Mouse (Mus musculus) thymus, postnatal 10 days (tissue): ENCODE measurements at regions not wholly inside any gene's neighbourhood (a gene's known extent, or its start where the extent isn't known, plus 50 kb on each side); places are given as distances from the start of the nearest gene placed in this dataset.

Experiments
- DNase-seq, 2 experiments: peaks; one replicate each; pipeline ENCODE4 v3.0.0; 2021; ENCODE audit warnings: low spot score in 2 of 2

DNA sequence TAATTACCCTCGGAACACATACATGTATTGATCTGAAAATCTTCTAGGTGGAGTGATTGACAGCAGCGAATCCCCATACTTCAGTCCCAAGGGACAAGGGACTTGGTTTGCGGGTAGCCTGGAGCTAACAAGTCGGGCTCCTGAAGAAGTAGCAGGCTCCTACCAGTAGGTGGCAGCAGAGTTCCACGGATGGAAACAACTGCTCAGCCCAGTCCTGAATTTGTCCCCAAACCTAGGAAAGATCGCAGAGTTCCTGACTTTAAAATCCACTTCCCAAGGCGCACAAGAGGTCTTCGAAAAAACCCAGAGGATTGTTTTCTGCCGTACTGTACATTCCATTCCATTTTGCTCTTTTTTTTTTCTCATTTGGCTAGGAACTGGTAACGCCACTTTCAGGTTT, 169.4 kb downstream of the Arrdc4 start:
- DNase-seq: peak; percentile 18 to 78

DNA sequence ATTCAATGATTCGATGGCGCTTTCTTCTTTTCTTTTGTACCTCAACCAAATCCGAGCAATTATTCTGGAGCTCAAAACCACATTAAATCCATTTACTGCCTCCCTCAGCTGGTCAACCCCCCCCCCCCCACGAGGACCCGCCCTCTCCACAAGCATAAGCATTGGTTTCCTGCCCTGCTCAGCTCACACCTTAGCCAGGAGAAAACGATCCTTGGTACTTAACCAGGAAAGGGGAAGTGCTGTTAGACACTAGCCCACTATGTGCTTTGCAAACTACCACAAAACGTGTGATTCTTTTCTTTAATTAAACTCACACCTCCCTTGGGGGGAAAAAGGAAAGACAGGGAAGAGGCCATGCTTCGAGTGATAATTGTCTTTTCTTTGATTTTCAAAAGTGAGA, 169.8 kb downstream of the Arrdc4 start:
- no peak for DNase-seq

DNA sequence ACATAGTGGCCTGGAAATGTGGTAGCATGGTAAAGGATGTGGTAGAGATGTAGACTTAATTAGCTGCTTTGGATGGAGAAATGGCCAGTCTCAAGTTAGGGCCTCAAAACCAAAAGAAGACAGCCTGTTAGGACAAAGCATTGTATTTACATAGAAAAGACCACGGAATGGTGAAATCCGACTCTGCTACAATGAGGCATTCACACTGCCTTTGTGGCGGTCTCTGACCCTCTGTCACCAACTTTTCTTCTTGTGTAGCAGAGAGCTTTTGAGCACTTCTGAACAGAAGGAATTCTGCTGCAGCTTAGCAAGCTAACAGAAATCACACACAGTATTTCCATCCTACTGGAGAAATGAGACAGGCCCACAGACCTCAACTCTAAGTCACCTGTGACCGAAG, 177.7 kb downstream of the Arrdc4 start:
- no peak for DNase-seq

DNA sequence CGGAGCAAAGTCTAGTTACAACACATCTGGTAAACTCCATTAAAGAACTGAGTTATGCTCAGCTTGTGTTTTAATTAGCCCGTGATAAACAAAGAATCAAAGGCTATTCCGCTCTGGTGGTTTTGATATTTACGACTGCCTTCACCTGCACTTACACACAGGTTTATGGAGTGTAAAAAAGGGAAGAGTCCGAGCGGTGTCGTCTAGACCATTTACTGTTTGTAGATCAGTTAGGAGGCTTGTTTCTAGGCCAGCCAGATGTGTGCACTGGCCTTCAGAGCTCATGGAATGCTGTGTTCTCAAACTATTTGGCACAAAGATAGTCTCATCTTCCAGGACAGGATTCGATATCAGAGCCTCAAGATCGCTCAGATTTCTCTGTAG, 180.9 kb downstream of the Arrdc4 start:
- no peak for DNase-seq

DNA sequence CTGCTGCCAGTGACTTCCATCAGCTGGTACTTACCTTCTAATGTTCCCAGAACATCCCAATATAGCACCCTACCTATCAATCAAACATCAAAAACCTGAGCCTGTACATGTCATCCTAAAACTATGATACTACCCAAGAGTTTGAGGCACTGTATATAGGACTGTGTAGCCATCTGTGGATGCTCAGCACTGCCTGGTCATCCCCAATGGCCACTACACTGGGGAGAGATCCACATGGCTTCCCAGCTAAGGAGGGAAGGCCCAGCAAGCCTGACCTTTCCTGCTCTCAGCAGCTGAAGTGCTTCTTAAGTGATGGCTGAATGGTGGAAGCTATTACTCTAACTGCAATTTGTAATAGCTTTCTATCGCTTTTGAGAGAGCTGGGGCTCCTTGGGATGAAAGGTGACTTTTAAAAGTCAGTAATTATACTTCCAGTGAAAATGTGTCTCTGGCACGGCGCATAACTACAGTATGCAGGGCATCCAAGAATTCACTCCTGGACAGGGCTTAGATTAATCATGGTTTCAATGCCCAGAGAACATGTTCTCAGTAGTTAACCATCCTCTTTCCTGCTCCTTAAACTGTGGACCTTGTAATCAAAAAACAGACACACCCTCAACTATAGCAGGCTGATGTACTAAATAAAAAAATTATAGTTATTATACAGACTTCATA, 181.5 kb downstream of the Arrdc4 start:
- no peak for DNase-seq

DNA sequence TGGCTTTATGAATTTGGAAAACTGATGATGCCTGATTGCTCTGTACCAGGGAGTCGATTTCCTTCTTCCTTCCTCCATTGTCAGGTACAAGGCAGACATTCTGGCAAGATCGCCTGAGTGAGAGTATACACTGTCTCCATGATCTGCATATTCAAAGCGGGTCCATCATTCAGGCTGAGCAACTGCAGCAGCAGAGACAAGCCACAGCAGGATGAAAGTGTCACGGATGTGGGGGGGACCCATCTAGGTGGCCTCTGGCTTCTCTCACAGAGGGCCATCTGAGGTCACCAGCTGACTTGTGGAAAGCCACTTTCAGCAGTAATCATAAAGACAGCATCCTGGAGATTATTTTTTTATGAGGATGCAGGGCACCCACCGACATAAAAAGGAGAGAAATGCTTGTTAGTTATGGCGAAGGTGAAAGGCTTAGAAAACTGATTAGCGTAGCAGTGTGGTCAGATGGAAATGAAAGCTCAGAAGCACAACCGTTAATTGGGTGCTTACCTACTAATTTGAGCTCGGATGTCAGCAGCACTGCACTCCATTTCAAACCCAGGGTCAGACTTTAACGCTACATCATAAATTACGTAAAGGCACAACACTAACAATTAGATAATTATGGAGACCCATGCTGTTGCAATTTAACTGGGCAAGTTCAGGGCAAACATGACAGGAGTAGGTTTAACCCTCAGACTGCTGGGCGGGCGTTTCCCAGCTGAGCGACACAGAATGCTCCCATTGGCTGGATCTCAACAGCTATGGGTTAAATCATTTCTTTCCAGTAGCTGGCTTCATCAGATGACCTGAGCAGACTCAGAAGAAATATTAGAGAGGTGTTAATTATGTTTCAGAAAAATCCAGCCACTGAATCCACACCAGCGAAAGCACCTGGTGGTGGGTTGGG, 189.3 kb downstream of the Arrdc4 start:
- DNase-seq: no peak

DNA sequence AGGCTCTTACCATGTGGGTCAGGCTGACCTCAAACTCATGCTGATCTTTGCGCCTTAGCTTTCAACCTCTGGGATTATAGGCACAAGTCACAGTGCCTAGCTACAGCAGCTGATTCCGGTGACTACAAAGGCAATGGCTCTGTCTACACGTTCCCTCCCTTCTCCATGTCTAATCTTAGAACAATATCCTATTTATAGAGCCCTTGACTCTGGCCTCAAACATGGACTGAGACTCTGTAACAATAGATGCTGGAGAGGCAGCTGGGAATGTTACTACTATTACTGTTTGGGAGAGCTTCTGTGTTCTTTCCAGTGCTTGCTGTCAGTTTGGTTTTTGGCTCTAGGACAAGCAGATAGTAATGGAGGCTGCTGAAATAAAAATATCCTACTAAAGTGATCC, 198.7 kb downstream of the Arrdc4 start:
- DNase-seq: no peak

DNA sequence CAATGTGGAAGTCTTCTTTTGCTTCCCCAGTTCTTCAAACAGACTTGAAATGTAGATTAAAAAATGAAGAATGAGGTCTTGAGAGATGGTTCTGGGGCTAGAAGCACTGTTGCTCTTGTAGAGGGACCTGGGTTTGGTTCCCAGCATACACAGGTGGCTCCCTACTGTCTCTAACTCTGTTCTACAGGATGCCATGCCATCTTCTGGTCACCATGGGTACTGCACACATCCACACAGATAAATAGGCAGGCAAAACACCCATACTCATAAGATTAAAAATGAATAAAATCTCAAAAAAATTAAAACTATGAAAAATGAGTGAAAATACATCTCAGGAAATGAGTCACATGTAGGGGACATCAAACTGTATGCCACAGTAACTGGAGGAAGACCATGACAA, 200.9 kb downstream of the Arrdc4 start:
- DNase-seq: no peak

DNA sequence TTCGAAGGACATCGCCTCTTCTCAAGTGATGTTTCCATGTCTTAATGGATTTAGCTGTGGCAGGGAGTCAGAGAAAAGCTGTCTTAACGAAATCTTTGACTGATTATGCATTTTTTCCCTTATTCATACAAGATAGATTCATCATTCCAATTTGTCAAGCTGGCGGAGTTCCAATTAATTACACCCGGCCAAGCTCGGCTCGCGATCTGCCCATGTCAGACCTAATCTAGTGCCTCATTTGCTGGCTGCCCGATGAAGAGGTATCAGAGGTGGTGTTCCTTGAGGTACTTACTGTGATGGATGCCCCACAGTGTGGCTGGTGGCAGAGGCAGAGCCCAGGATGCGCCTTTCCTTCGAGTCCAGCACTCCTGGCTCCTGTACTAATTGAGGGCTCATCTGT, 204.9 kb downstream of the Arrdc4 start:
- no peak for DNase-seq

DNA sequence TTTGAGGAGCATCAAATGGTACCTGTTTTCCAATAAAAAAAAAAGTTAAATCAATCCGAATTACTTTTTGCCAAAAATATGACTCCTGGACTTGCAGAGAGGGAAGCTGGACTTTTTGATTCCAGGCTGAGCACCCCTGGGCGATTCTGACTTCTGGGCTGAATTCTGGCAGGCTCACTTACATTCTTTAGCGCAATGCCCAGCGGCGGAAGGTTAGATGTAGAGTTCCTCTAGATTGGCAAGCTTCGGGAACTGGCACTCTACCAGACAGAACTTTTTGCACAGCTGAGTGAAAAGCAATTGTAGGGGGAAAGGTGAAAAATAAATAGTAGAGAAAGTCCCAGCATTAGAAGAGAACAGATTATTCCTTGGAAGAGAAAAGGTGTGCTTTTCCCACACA, 235.5 kb downstream of the Fam169b start:
- DNase-seq: no peak

DNA sequence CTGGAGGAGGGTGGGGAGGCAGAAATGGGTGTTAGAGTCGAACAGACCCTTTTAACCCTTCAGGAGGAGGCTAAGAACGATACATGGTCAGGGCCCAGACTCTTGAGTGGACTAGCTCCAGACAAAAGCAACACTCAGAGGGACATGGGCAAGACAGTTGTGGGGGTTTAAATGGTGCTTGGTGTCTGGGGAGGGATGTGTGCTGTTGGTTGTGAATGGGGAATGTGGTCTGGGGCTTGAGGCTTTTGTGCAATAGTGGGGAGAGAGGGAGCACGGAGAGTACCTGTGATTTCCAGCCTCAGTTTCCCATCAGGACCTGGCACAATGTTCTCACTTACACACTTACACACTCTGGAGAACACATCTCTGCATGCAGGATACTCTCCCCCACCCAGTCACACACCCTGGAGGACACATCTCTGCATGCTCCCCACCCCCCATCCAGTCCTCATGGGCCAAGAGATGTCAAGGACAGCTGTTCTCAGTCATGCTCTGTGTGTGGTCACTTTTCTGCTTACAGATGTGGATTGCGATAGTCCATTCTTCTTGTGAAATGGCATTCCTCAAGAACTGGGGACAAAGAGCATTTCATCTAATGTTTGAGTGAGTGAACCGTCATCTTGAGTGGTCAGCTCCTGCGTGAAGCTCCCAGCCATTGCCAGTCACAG, 217.6 kb downstream of the Fam169b start:
- no peak for DNase-seq

DNA sequence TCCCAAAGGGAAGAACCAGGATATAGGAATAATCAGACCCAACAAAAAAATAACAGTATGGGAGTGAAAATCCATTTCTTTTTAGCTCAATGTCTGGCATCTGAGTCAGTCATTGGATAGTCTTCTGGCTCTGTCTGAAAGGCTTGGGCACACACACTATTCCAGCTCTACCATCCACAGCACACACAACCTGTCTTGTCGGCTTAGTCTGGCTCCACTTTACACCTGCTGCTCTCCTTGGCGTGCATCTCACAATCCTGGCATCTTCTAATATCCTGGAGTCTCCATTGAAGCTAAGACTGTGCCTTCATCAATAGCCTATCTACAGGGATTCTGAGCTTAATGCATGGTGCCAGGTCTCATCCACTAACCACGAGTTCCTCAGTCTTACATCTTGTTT, 213.0 kb downstream of the Fam169b start:
- DNase-seq: no peak

DNA sequence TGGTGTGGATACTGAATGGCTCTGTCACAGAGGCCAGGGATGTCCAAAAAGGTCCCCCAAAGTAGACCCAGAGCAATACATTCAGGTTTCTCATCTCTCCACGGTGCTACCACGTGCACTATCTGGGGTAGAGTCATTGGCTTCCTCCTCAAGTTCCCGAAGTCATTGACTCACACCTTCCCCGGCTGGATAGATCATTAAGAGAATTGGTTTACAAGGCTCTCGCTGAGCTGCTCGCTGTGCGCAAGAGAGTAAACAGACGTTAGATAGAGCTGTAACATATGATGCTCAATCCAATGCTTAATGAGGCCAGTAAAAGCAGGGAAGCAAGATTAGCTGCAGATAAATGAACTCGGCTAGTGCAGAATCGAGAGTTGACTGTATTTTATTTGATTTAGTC, 208.9 kb downstream of the Fam169b start:
- DNase-seq: no peak

DNA sequence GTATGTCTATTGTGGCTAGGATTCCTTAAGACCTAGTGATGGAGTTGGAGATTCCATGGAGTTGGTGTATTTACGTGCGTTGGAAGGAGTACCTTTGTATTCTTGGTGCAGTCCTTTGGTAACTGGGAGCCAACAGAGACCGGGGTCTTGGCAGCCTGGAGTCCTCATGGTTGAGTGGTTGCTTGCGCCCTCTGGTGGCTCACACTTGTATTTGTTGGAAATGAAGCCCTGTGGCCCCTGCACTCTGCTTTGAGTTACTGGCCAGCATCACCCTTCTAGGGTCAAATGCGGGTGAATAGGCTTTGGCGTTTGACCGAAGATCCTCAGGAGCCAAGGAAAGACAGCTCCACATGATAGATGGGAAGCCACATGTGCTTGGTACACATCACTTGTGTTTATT, 207.1 kb downstream of the Fam169b start:
- DNase-seq: peak in 1 of 2 experiments; percentile 35

DNA sequence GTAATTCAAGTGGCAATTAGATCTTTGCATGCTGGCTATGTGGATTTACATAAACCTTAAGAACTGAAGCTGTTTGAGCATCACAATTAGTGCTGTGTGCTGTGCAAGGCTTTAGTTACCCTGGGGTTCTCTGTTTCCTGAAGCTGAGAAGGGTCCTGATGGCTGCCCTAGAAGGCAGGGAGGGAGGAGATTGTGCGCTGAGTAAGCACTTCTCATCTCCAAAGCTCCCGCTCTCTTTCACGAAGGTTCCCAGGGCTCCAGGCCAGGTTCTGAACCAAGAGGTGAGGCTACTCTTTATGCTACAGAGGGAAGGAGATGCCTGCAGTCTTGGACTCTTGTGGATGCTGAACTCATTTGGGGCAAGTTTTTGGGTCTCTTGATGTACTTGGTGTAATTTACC, 206.7 kb downstream of the Fam169b start:
- no peak for DNase-seq

DNA sequence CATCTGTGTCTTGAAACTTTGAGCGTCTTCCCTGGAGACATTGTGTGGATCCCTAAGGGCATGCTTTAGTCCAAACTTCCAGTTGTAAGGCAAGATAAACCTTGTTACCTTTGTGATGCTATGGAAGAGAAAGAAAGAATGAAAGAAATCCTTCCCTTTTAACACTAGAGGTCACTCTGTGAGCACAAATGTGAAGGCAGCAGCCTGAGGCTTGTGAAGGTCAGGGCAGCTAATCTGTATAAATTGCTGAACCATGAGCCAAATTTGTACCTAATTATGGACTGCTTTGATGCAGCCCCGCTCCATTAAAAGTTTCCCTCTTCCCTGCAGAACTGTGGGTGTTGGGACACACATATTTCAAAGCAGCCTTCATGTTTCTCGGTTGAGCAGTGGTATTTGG, 204.4 kb downstream of the Fam169b start:
- DNase-seq: no peak

DNA sequence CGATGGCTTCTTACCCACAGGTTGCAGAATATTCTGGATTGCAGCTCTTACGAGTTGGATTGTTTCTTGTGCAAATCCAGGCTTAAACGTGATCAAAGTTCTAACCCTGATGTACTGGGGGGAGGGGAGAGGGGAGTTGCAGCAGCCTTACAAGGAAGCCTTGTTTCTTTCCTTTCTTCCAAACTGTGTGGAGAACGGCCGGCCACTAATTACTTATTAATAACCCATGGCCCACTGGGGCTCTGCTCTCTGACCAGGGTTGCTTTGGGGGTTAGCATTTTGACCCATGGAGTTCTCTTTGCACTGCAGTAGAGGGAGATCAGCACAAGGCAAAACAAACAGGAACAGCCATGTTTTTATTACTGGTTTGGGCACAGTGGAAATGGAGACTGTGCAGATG, 199.2 kb downstream of the Fam169b start:
- no peak for DNase-seq

DNA sequence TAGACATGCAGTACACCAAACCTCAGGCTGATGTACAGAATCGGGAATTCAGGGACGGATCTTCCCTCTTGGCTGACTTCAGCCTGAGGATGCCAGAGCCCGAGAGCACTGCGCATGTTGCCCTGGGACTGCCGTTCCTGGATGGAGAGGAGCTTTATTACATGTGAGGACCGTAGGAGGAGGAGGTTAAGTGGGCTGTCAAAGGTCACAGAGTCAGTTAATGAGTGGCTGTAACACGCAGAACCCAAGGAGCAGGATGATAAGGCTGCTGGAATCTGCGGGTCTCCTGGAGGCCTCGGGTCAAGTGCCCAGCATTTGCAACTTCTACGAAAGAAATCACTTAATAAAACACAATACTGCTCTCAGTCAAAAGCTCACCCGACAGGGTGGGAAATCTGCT, 197.3 kb downstream of the Fam169b start:
- DNase-seq: no peak

DNA sequence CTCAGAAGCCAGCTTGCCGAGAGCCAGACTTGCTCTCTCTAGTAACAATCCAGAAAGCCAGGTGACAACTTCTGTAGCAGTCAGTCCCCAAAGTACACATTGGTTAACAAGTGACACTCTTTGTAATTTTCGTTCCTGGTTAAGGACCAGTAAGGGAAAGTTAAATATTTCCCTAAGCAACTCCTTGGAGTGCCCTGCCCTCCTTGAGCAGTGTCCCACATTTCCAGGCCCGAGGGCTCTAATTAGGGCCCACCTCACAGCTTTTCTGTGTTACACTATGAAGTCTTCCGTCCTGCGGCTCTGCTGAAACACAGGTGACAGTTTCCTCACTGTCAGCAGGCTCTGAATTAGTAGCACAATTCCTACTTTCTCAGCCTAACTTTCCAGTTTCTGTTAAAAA, 194.9 kb downstream of the Fam169b start:
- no peak for DNase-seq

DNA sequence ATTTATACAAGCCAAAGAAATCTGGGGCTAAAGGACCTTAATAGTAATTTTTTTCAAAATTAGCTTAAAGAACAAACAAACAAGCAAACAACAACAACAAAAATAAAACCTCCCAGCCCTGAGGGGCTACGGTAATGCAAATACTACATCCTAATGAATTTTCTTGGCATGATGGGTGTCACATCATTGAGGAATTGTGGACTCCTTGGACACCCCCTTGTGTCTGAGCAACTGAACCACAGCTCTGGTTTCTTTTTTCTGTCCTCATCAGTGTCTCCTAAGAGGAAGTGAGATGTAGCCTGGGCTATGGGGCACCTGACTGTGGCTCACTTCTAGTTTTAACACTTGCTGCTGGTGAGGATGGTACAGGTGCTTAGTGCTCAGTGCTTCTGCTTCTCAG, 184.2 kb downstream of the Fam169b start:
- no peak for DNase-seq

DNA sequence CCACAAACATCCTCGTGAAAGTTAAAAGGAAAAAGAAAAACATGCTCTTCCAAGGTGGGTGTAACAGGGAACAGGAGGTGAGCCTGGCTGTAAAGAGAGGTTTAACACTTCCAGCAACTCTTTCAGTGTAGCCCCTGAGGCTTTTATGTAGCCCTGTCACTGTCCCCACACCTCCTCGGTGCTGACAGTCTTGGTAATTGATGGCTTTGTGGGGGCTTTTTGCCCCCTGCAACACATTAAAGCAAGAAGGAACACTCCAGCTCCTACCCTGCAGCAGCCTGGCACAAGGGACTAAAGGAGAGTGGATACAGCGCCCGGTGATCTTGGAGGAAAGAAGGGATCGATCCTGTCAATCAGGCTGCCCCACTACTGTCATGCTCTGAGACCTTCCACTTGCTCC, 181.8 kb downstream of the Fam169b start:
- DNase-seq: no peak

DNA sequence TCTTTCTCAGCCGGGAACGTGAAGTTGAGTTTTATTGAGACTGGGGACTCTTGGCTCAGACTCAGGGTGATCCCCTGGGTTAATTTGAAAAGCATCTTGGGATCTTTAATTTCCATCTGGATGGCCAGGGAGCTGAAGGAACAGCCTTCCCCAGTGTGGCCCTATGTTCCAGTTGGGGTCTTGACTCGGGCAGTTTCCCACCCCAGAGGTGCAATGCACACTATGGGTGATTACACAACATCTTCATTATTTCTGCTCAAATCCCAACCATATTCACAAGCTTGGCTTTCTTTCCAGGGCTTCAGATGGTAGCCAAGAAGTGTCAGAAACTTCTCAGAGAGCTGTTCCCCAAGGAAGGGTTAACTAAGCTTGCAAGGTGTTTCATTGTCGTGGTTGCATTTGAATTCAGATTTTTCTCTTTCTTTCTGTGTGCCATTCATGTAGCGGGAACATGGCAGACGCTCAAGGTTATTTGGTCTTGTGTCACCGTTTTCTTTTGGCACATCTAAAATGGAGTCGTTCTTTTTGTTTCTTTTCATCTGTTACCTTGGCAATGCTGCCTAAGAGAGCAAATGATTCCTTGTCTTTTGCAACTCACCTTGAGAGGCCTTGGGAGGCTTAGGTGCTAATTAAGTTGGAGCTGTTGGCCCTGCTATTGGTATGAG, 179.5 kb downstream of the Fam169b start:
- DNase-seq: no peak
